Mouse (Mus musculus) lung, postnatal 0 days (tissue): ENCODE measurements around the gene Nup54. TPM values are rescaled to one million over a fixed set of nuclear protein-coding genes. Genes with fewer than 3 reads are reported as not detected.

Experiments used
- ATAC-seq: fragments of 200-750 bp; cut with Nextera tagmentation; 2 replicates; pipeline ENCODE4 v1.8.0; 2017; ENCODE audit warnings: moderate library complexity
- DNase-seq: peaks from one replicate; pipeline ENCODE4 v3.0.0-alpha.2; 2016; ENCODE audit warnings: low spot score
- H3K27ac ChIP-seq: fragments of 300-500 bp; sonication (generic); 2 replicates; pipeline ENCODE4 v1.5.1; 2014; ENCODE audit warnings: antibody characterized with exemption, mild to moderate bottlenecking, low read length, mixed read lengths
- H3K27me3 ChIP-seq: fragments of 300-500 bp; sonication (generic); replicated peaks from 2 replicates; pipeline ENCODE4 v1.6.1; 2014; ENCODE audit warnings: low read length, mixed read lengths; ENCODE audit not compliant: insufficient read depth
- H3K36me3 ChIP-seq: fragments of 300-500 bp; sonication (generic); 2 replicates; pipeline ENCODE4 v1.6.1; 2014; ENCODE audit warnings: low read length, mixed read lengths; ENCODE audit not compliant: insufficient read depth
- H3K4me1 ChIP-seq: fragments of 300-500 bp; sonication (generic); 2 replicates; pipeline ENCODE4 v1.6.1; 2014; ENCODE audit warnings: antibody characterized with exemption, low read depth, low read length, mixed read lengths; ENCODE audit not compliant: insufficient read depth
- H3K4me2 ChIP-seq: fragments of 300-500 bp; sonication (generic); replicated peaks from 2 replicates; pipeline ENCODE4 v1.6.1; 2014; ENCODE audit warnings: low read depth, mild to moderate bottlenecking, low read length, moderate library complexity, mixed read lengths
- H3K4me3 ChIP-seq: fragments of 300-500 bp; sonication (generic); 2 replicates; pipeline ENCODE4 v1.5.1; 2014; ENCODE audit warnings: low read depth, low read length
- H3K9ac ChIP-seq: fragments of 300-500 bp; sonication (generic); replicated peaks from 2 replicates; pipeline ENCODE4 v1.6.1; 2014; ENCODE audit warnings: low read depth, mild to moderate bottlenecking
- H3K9me3 ChIP-seq: fragments of 300-500 bp; sonication (generic); 2 replicates; pipeline ENCODE4 v1.6.1; 2016; ENCODE audit warnings: low read length, mixed read lengths
- CTCF ChIP-seq: IDR thresholded peaks from 2 replicates; pipeline ENCODE4 v1.5.1; 2016; ENCODE audit warnings: antibody characterized with exemption, mild to moderate bottlenecking
- EP300 ChIP-seq: IDR thresholded peaks from 2 replicates; pipeline ENCODE4 v1.6.1; 2016; ENCODE audit warnings: antibody characterized with exemption, mild to moderate bottlenecking, control low read depth
- WGBS: fragments of 180-500 bp; shearing (Covaris S2); extraction: QIAGEN DNeasy Blood & Tissue Kit; methylation state at CpG from one replicate; pipeline ENCODE4 v1.1.7; 2014; 5-methylcytosine and 5-hydroxymethylcytosine counted together
- polyA plus RNA-seq: library from polyadenylated mRNA; unstranded; fragments of >200 nt; fragmentation: Nextera tagmentation; extraction: Ambion mirVana; gene quantifications from 2 replicates; pipeline ENCODE4 v1.2.1, GENCODE M21; 2015

Nup54 gene
- polyA plus RNA-seq, 1 experiment from 2014 or later: 19.7 TPM

- DNase-seq (no peak), ATAC-seq (no peak)
- H3K4me1 ChIP-seq: no peaks in the 10 kb centered on the region
- no peaks in the 10 kb centered on the region; the same call in 1 of the 2 replicates for H3K36me3 ChIP-seq
- 89% methylated on average over 5 of the region's 5 CpGs for WGBS
- H3K27ac ChIP-seq: no peak overlapping the region
- H3K27me3 ChIP-seq: no peaks in the 10 kb centered on the region
- H3K9me3 ChIP-seq: no peaks in the 10 kb centered on the region
- no peak overlapping the region for H3K9ac ChIP-seq
- no peak overlapping the region for H3K4me2 ChIP-seq
- H3K4me3 ChIP-seq: no peak overlapping the region
- TF ChIP-seq EP300 (no peak), CTCF (no peak)
These were observed 4.3 kb downstream of the Nup54 start for GRCm38 (mm10) chr5:92430723-92431122.

- 91% methylated on average over 11 of the region's 11 CpGs for WGBS
- H3K4me1 ChIP-seq: no peaks in the 10 kb centered on the region
- no peaks in the 10 kb centered on the region for H3K9me3 ChIP-seq
- H3K27ac ChIP-seq: no peak overlapping the region
- no peak overlapping the region for H3K9ac ChIP-seq
- H3K27me3 ChIP-seq: no peaks in the 10 kb centered on the region
- ATAC-seq (no peak), DNase-seq (no peak)
- peaks cover 11% of the 10 kb centered on the region; the same call in 1 of the 2 replicates for H3K36me3 ChIP-seq
- no peak overlapping the region for H3K4me3 ChIP-seq
- TF ChIP-seq EP300 (no peak), CTCF (no peak)
- H3K4me2 ChIP-seq: no peak overlapping the region
These were observed 10.9 kb downstream of the Nup54 start for GRCm38 (mm10) chr5:92424126-92424525.

GRCm38 (mm10) chr5:92413982-92414375, 21.0 kb downstream of the Nup54 start:
- DNase-seq (no peak), ATAC-seq (no peak)
- Histone ChIP-seq H3K36me3 (peaks cover 20% of the 10 kb centered on the region; the same call in 1 of the 2 replicates), H3K4me3 (no peak overlapping the region), H3K4me1 (no peaks in the 10 kb centered on the region), H3K9me3 (no peaks in the 10 kb centered on the region), H3K9ac (no peak overlapping the region), H3K4me2 (no peak overlapping the region), H3K27me3 (no peaks in the 10 kb centered on the region), H3K27ac (no peak overlapping the region)
- WGBS: 82% methylated on average over 8 of the region's 8 CpGs
- no peak for TF ChIP-seq EP300
- TF ChIP-seq CTCF: no peak

GRCm38 (mm10) chr5:92413271-92413981, 21.6 kb downstream of the Nup54 start:
- H3K4me3 ChIP-seq: no peak overlapping the region
- H3K9ac ChIP-seq: no peak overlapping the region
- peaks cover 16% of the 10 kb centered on the region; the same call in 1 of the 2 replicates for H3K36me3 ChIP-seq
- TF ChIP-seq EP300: no peak
- no peak for TF ChIP-seq CTCF
- 84% methylated on average over 11 of the region's 11 CpGs for WGBS
- H3K9me3 ChIP-seq: no peaks in the 10 kb centered on the region
- no peaks in the 10 kb centered on the region for H3K4me1 ChIP-seq
- no peak overlapping the region for H3K27ac ChIP-seq
- no peak overlapping the region for H3K4me2 ChIP-seq
- no peak for ATAC-seq
- no peaks in the 10 kb centered on the region for H3K27me3 ChIP-seq
- no peak for DNase-seq

- Histone ChIP-seq H3K9me3 (no peaks in the 10 kb centered on the region), H3K4me3 (no peak overlapping the region), H3K36me3 (0 out of 2 replicates have a peak, but pooled peaks cover 5% of the 10 kb centered on the region), H3K4me2 (no peak overlapping the region), H3K9ac (no peak overlapping the region), H3K27me3 (no peaks in the 10 kb centered on the region), H3K4me1 (no peaks in the 10 kb centered on the region), H3K27ac (no peak overlapping the region)
- no peak for TF ChIP-seq EP300
- no peak for TF ChIP-seq CTCF
- DNase-seq: no peak
- WGBS: 63% methylated on average over 7 of the region's 7 CpGs
- no peak for ATAC-seq
These were observed 23.4 kb downstream of the Nup54 start for GRCm38 (mm10) chr5:92411461-92412140.

GRCm38 (mm10) chr5:92410486-92410885, 24.5 kb downstream of the Nup54 start:
- ATAC-seq (no peak), DNase-seq (no peak)
- H3K4me3 ChIP-seq: no peak overlapping the region
- WGBS: 92% methylated on average over 5 of the region's 5 CpGs
- H3K36me3 ChIP-seq: 0 out of 2 replicates have a peak, but pooled peaks cover 4% of the 10 kb centered on the region
- no peaks in the 10 kb centered on the region for H3K27me3 ChIP-seq
- no peak overlapping the region for H3K9ac ChIP-seq
- H3K9me3 ChIP-seq: no peaks in the 10 kb centered on the region
- no peak overlapping the region for H3K27ac ChIP-seq
- H3K4me1 ChIP-seq: no peaks in the 10 kb centered on the region
- TF ChIP-seq CTCF (no peak), EP300 (no peak)
- no peak overlapping the region for H3K4me2 ChIP-seq
